Mouse (Mus musculus): ENCODE data around the gene Rtel1. TPM values are rescaled to one million over a fixed set of nuclear protein-coding genes. Genes with fewer than 3 reads are reported as not detected.

The Rtel1 gene
- polyA plus RNA-seq, 1 experiment from 2014 or later, result 37.3 TPM

- Histone ChIP-seq H3K27ac (replicated peaks) (no peak overlapping the region), H3K4me2 (no peak overlapping the region), H3K9ac (replicated peaks) (no peak overlapping the region), H3K4me1 (no peaks in the 10 kb centered on the region), H3K27me3 (replicated peaks) (no peaks in the 10 kb centered on the region), H3K36me3 (peaks cover 58% of the 10 kb centered on the region), H3K4me3 (replicated peaks) (no peak overlapping the region), H3K9me3 (replicated peaks) (no peaks in the 10 kb centered on the region)
- WGBS, result 91% methylated on average over 5 of the region's 5 CpGs
- no peak for ATAC-seq (ENCODE audit: low FRiP score)
These were observed 59.2 kb downstream of the Rtel1 start for GRCm38 (mm10) chr2:181378701-181379100.

GRCm38 (mm10) chr2:181379778-181380177 lies 60.2 kb downstream of the Rtel1 start, which contains the start of gene Lime1:
Gene Lime1 (plus strand): TSS chr2:181380078.
- ATAC-seq (ENCODE audit: low FRiP score), result no peak
- no peaks in the 10 kb centered on the region for H3K9me3 ChIP-seq (replicated peaks)
- no peak within 1 kb of the TSS for H3K27ac ChIP-seq (replicated peaks)
- no peak within 1 kb of the TSS for H3K9ac ChIP-seq (replicated peaks)
- H3K27me3 ChIP-seq (replicated peaks), result no peaks in the 10 kb centered on the region
- H3K4me2 ChIP-seq, result no peak within 1 kb of the TSS
- H3K36me3 ChIP-seq, result peaks cover 68% of the 10 kb centered on the region
- peaks cover 1% of the 10 kb centered on the region; the same call in 1 of the 2 replicates for H3K4me1 ChIP-seq
- 95% methylated on average over 12 of the region's 12 CpGs for WGBS
- H3K4me3 ChIP-seq (replicated peaks), result no peak within 1 kb of the TSS

- no peak for ATAC-seq (ENCODE audit: low FRiP score)
- peaks cover 69% of the 10 kb centered on the region for H3K36me3 ChIP-seq
- 89% methylated on average over 5 of the region's 5 CpGs for WGBS
These were observed 60.7 kb downstream of the Rtel1 start for GRCm38 (mm10) chr2:181380251-181380650.

GRCm38 (mm10) chr2:181381107-181381506 lies 61.6 kb downstream of the Rtel1 start:
- no peak for ATAC-seq (ENCODE audit: low FRiP score)
- whole genome bisulfite sequencing, result 95% methylated on average over 5 of the region's 5 CpGs

More at GRCm38 (mm10) chr2:181380251-181380650, 60.7 kb downstream of the Rtel1 start:
- Histone ChIP-seq H3K27ac (replicated peaks) (no peak overlapping the region), H3K27me3 (replicated peaks) (no peaks in the 10 kb centered on the region), H3K9me3 (replicated peaks) (no peaks in the 10 kb centered on the region), H3K4me2 (no peak overlapping the region), H3K4me3 (replicated peaks) (no peak overlapping the region), H3K9ac (replicated peaks) (no peak overlapping the region), H3K4me1 (peaks cover 4% of the 10 kb centered on the region; the same call in 1 of the 2 replicates)

GRCm38 (mm10) chr2:181381631-181382306 lies 62.2 kb downstream of the Rtel1 start:
- H3K4me3 ChIP-seq (replicated peaks), result no peak overlapping the region
- 88% methylated on average over 6 of the region's 6 CpGs for WGBS
- H3K36me3 ChIP-seq, result peaks cover 67% of the 10 kb centered on the region
- no peak overlapping the region for H3K4me2 ChIP-seq
- H3K9ac ChIP-seq (replicated peaks), result no peak overlapping the region
- no peaks in the 10 kb centered on the region for H3K9me3 ChIP-seq (replicated peaks)
- no peak overlapping the region for H3K27ac ChIP-seq (replicated peaks)
- ATAC-seq (ENCODE audit: low FRiP score), result no peak
- no peaks in the 10 kb centered on the region for H3K27me3 ChIP-seq (replicated peaks)
- peaks cover 4% of the 10 kb centered on the region; the same call in 1 of the 2 replicates for H3K4me1 ChIP-seq

More at GRCm38 (mm10) chr2:181381107-181381506, 61.6 kb downstream of the Rtel1 start:
- Histone ChIP-seq H3K4me3 (replicated peaks) (no peak overlapping the region), H3K4me1 (peaks cover 4% of the 10 kb centered on the region; the same call in 1 of the 2 replicates), H3K36me3 (peaks cover 69% of the 10 kb centered on the region), H3K9me3 (replicated peaks) (no peaks in the 10 kb centered on the region), H3K4me2 (no peak overlapping the region), H3K27me3 (replicated peaks) (no peaks in the 10 kb centered on the region), H3K27ac (replicated peaks) (no peak overlapping the region), H3K9ac (replicated peaks) (no peak overlapping the region)

GRCm38 (mm10) chr2:181384463-181384862 lies 64.9 kb downstream of the Rtel1 start:
- Histone ChIP-seq H3K4me1 (peaks cover 4% of the 10 kb centered on the region; the same call in 1 of the 2 replicates), H3K36me3 (peaks cover 59% of the 10 kb centered on the region), H3K4me3 (replicated peaks) (no peak overlapping the region), H3K27ac (replicated peaks) (0 out of 2 replicates have a peak overlapping the region, but pooled peaks have one; percentile 23), H3K9me3 (replicated peaks) (no peaks in the 10 kb centered on the region), H3K4me2 (no peak overlapping the region), H3K9ac (replicated peaks) (no peak overlapping the region), H3K27me3 (replicated peaks) (no peaks in the 10 kb centered on the region)
- 92% methylated on average over 7 of the region's 7 CpGs for WGBS
- 0 out of 2 replicates have a peak, but pooled peaks have one; percentile 22 for ATAC-seq (ENCODE audit: low FRiP score)

GRCm38 (mm10) chr2:181384919-181385391 lies 65.4 kb downstream of the Rtel1 start:
- Histone ChIP-seq H3K9ac (replicated peaks) (0 out of 2 replicates have a peak overlapping the region, but pooled peaks have one; percentile 0), H3K27ac (replicated peaks) (0 out of 2 replicates have a peak overlapping the region, but pooled peaks have one; percentile 23), H3K36me3 (peaks cover 59% of the 10 kb centered on the region), H3K4me1 (peaks cover 4% of the 10 kb centered on the region; the same call in 1 of the 2 replicates), H3K9me3 (replicated peaks) (no peaks in the 10 kb centered on the region), H3K4me3 (replicated peaks) (no peak overlapping the region), H3K4me2 (no peak overlapping the region), H3K27me3 (replicated peaks) (no peaks in the 10 kb centered on the region)
- peak; percentile 36 for ATAC-seq (ENCODE audit: low FRiP score)
- WGBS, result 77% methylated on average over 4 of the region's 4 CpGs

GRCm38 (mm10) chr2:181385885-181386284 lies 66.3 kb downstream of the Rtel1 start:
- no peaks in the 10 kb centered on the region for H3K9me3 ChIP-seq (replicated peaks)
- H3K36me3 ChIP-seq, result peaks cover 59% of the 10 kb centered on the region
- ATAC-seq (ENCODE audit: low FRiP score), result no peak

GRCm38 (mm10) chr2:181386663-181387210 lies 67.2 kb downstream of the Rtel1 start:
- no peak overlapping the region for H3K9ac ChIP-seq (replicated peaks)
- no peak for ATAC-seq (ENCODE audit: low FRiP score)
- H3K4me2 ChIP-seq, result no peak overlapping the region
- no peaks in the 10 kb centered on the region for H3K27me3 ChIP-seq (replicated peaks)
- H3K36me3 ChIP-seq, result peaks cover 57% of the 10 kb centered on the region
- no peak overlapping the region for H3K27ac ChIP-seq (replicated peaks)
- H3K9me3 ChIP-seq (replicated peaks), result no peaks in the 10 kb centered on the region
- H3K4me1 ChIP-seq, result peaks cover 4% of the 10 kb centered on the region; the same call in 1 of the 2 replicates
- H3K4me3 ChIP-seq (replicated peaks), result no peak overlapping the region
- 82% methylated on average over 3 of the region's 4 CpGs for WGBS

More at GRCm38 (mm10) chr2:181385885-181386284, 66.3 kb downstream of the Rtel1 start:
- H3K4me2 ChIP-seq, result no peak overlapping the region
- no peak overlapping the region for H3K4me3 ChIP-seq (replicated peaks)
- no peak overlapping the region for H3K9ac ChIP-seq (replicated peaks)
- no peaks in the 10 kb centered on the region for H3K27me3 ChIP-seq (replicated peaks)
- H3K4me1 ChIP-seq, result peaks cover 4% of the 10 kb centered on the region; the same call in 1 of the 2 replicates
- 74% methylated on average over 3 of the region's 3 CpGs for WGBS
- H3K27ac ChIP-seq (replicated peaks), result no peak overlapping the region

GRCm38 (mm10) chr2:181390136-181390870 lies 70.8 kb downstream of the Rtel1 start:
- no peak overlapping the region for H3K4me3 ChIP-seq (replicated peaks)
- peaks cover 33% of the 10 kb centered on the region for H3K36me3 ChIP-seq
- H3K9ac ChIP-seq (replicated peaks), result no peak overlapping the region
- WGBS, result 79% methylated on average over 4 of the region's 4 CpGs
- no peaks in the 10 kb centered on the region for H3K4me1 ChIP-seq
- no peak overlapping the region for H3K27ac ChIP-seq (replicated peaks)
- H3K4me2 ChIP-seq, result no peak overlapping the region
- H3K27me3 ChIP-seq (replicated peaks), result no peaks in the 10 kb centered on the region
- ATAC-seq (ENCODE audit: low FRiP score), result no peak
- no peaks in the 10 kb centered on the region for H3K9me3 ChIP-seq (replicated peaks)

- Histone ChIP-seq H3K36me3 (peaks cover 33% of the 10 kb centered on the region), H3K4me2 (no peak overlapping the region), H3K27ac (replicated peaks) (no peak overlapping the region), H3K9me3 (replicated peaks) (no peaks in the 10 kb centered on the region), H3K4me1 (no peaks in the 10 kb centered on the region), H3K9ac (replicated peaks) (no peak overlapping the region), H3K27me3 (replicated peaks) (no peaks in the 10 kb centered on the region), H3K4me3 (replicated peaks) (no peak overlapping the region)
- ATAC-seq (ENCODE audit: low FRiP score), result no peak
- 91% methylated on average over 15 of the region's 15 CpGs for whole genome bisulfite sequencing
These were observed 71.5 kb downstream of the Rtel1 start for GRCm38 (mm10) chr2:181391022-181391421.
